Mouse (Mus musculus) heart, adult 2 months (tissue): ENCODE measurements around the gene Eml6. TPM values are rescaled to one million over a fixed set of nuclear protein-coding genes. Genes with fewer than 3 reads are reported as not detected.

Experiments
- DNase-seq, 2 experiments: peaks; one replicate each; pipeline ENCODE4 v3.0.0; 2021
- H3K27ac ChIP-seq: fragments of 200-600 bp; 2 replicates; pipeline ENCODE4 v1.8.1; 2022
- H3K27me3 ChIP-seq: fragments of 200-500 bp; 2 replicates; pipeline ENCODE4 v1.6.1; 2012; ENCODE audit warnings: mild to moderate bottlenecking, low read length, inconsistent platforms, mixed read lengths; ENCODE audit not compliant: control insufficient read depth, insufficient read depth
- H3K36me3 ChIP-seq: fragments of 200-500 bp; 2 replicates; pipeline ENCODE4 v1.6.1; 2012; ENCODE audit warnings: low read length, inconsistent platforms; ENCODE audit not compliant: control insufficient read depth, insufficient read depth
- H3K4me1 ChIP-seq: fragments of 200-500 bp; 2 replicates; pipeline ENCODE4 v1.6.1; 2011; ENCODE audit warnings: low read length; ENCODE audit not compliant: control insufficient read depth, insufficient read depth
- H3K4me3 ChIP-seq: fragments of 200-600 bp; 2 replicates; pipeline ENCODE4 v1.8.1; 2022
- H3K79me2 ChIP-seq: fragments of 200-500 bp; replicated peaks from 2 replicates; pipeline ENCODE4 v1.6.1; 2012; ENCODE audit warnings: mild to moderate bottlenecking, inconsistent platforms, low read length, moderate library complexity, mixed read lengths; ENCODE audit not compliant: control insufficient read depth, insufficient read depth
- H3K9ac ChIP-seq: fragments of 200-500 bp; 2 replicates; pipeline ENCODE4 v1.6.1; 2012; ENCODE audit warnings: low read depth, mild to moderate bottlenecking, control low read depth, inconsistent platforms, low read length, mixed read lengths
- CTCF ChIP-seq: fragments of 200-600 bp; IDR thresholded peaks from 2 replicates; pipeline ENCODE4 v1.8.1; 2022; ENCODE audit warnings: antibody characterized with exemption, mild to moderate bottlenecking, moderate library complexity
- EP300 ChIP-seq: fragments of 200-500 bp; IDR thresholded peaks from 2 replicates; pipeline ENCODE4 v1.6.1; 2011; ENCODE audit warnings: low read depth, low read length, control low read depth; ENCODE audit not compliant: insufficient read depth
- POLR2A ChIP-seq: fragments of 200-500 bp; IDR thresholded peaks from 2 replicates; pipeline ENCODE4 v1.6.1; 2011; ENCODE audit warnings: mild to moderate bottlenecking, low read depth, low read length, control low read depth; ENCODE audit not compliant: insufficient read depth
- WGBS: fragments of 180-500 bp; shearing (Covaris S2); methylation state at CpG from one replicate; pipeline ENCODE4 v1.1.7; 2018; 5-methylcytosine and 5-hydroxymethylcytosine counted together
- intact Hi-C: fragments of 180-260 bp; cut with DNase I; formaldehyde crosslinking; loops from one replicate; pipeline ENCODE4 v1.15.1; 2025
- polyA plus RNA-seq: library from polyadenylated mRNA; depleted of rRNA; stranded (reverse); fragments of >200 nt; gene quantifications from 2 replicates; pipeline ENCODE4 v1.2.3, GENCODE M21; 2012
- total RNA-seq, 2 experiments: library from RNA; stranded (reverse); gene quantifications; 2 replicates each; pipeline ENCODE4 v1.2.3; 2021

Eml6 gene
- total and polyA plus RNA-seq, 3 experiments: 2.0 to 2.2 (median 2.1) TPM

DNA sequence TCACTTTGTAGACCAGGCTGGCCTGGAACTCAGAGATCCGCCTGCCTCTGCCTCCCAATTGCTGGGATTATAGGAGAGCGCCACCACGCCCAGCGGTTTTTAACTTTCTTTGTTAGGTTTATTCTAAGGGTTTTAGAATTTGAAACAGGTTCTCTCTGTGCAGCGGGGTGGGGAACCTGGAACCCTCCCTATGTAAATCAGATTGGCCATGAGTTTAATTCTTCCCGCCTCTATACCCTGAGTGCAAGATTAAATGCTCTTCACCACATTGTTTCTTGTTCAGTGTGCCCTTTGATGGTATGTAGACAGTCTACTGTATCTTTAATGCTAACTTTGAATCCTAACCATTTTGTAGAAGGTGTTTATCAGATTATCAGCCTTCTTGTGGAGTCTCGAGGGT is 311.7 kb downstream of the Eml6 start:
- Histone ChIP-seq H3K27me3 (no peaks in the 10 kb centered on the region), H3K4me3 (no peak overlapping the region), H3K4me1 (peaks cover 3% of the 10 kb centered on the region), H3K9ac (no peak overlapping the region), H3K79me2 (peaks cover 1% of the 10 kb centered on the region), H3K27ac (no peak overlapping the region), H3K36me3 (peaks cover 5% of the 10 kb centered on the region; the same call in 1 of the 2 replicates)
- 89% methylated on average over 7 of the region's 7 CpGs for WGBS
- TF ChIP-seq POLR2A (no peak), EP300 (no peak), CTCF (no peak)
- no peak for DNase-seq
- intact Hi-C loops: loop anchor here (2.0 to 10.0 kb wide), 3 partner anchors 137 to 941 kb away; no protein-coding TSS in a partner anchor

DNA sequence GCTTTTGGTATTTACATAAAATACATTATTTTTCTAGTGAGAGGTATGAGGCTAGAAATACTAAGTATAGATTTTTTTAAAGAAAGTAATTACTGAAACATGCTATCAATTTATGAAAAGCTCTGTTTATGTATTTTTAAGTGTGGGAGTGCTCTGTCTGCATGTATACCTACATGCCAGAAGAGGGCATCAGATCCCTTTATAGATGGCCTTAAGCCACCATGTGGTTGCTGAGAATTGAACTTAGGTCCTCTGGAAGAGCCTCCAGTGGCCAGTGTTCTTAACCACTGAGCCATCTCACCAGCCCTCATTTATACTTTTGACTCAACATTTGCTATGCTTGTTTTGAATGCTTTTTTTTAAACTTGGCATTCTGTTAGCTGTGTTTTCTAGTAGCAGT is 316.3 kb downstream of the Eml6 start:
- peaks cover 12% of the 10 kb centered on the region for H3K36me3 ChIP-seq
- H3K9ac ChIP-seq: no peak overlapping the region
- peaks cover 1% of the 10 kb centered on the region; the same call in 1 of the 2 replicates for H3K79me2 ChIP-seq
- no peak for TF ChIP-seq POLR2A
- peak; percentile 63 for TF ChIP-seq CTCF
- TF ChIP-seq EP300: no peak
- no peaks in the 10 kb centered on the region for H3K27me3 ChIP-seq
- no peak overlapping the region for H3K27ac ChIP-seq
- intact Hi-C loops: no loop called here
- peaks cover under 1% of the 10 kb centered on the region for H3K4me1 ChIP-seq
- DNase-seq: no peak
- H3K4me3 ChIP-seq: no peak overlapping the region

DNA sequence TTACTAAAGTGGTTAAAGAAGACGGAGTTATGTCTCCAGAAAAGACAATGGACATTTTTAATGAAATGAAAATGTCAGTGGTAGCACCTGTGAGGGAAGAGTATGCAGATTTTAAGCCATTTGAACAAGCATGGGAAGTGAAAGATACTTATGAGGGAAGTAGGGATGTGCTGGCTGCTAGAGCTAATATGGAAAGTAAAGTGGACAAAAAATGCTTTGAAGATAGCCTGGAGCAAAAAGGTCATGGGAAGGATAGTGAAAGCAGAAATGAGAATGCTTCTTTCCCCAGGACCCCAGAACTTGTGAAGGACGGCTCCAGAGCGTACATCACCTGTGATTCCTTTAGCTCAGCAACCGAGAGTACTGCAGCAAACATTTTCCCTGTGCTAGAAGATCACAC is 319.0 kb downstream of the Eml6 start:
- Histone ChIP-seq H3K4me1 (peaks cover 8% of the 10 kb centered on the region), H3K27ac (no peak overlapping the region), H3K27me3 (no peaks in the 10 kb centered on the region), H3K79me2 (peaks cover 3% of the 10 kb centered on the region; the same call in 1 of the 2 replicates), H3K9ac (no peak overlapping the region), H3K4me3 (no peak overlapping the region), H3K36me3 (peaks cover 16% of the 10 kb centered on the region)
- WGBS: 79% methylated on average over 4 of the region's 4 CpGs
- TF ChIP-seq POLR2A (no peak), CTCF (no peak), EP300 (no peak)
- DNase-seq: no peak
- intact Hi-C loops: no loop called here

DNA sequence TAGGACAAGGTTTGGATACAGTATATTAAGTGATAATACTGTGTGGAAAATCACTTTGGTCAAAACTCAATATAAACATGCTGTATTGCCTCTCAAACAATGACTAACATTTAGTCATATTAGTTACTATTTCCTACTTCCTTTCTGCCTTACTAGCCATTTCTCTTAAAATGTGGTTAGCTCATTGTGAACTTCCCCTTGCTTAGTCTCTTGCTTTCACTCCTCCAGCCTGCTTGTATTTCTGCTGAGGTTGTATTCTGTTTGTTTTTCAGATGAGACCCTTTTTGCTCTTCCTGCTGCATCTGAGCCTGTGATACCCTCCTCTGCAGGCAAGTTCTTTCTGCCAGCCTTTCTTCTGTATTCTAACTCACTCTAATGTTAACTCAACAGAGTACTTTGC is 320.6 kb downstream of the Eml6 start:
- Histone ChIP-seq H3K36me3 (peaks cover 16% of the 10 kb centered on the region), H3K9ac (no peak overlapping the region), H3K79me2 (peaks cover 2% of the 10 kb centered on the region; the same call in 1 of the 2 replicates), H3K4me3 (no peak overlapping the region), H3K27me3 (no peaks in the 10 kb centered on the region), H3K4me1 (peaks cover 8% of the 10 kb centered on the region), H3K27ac (no peak overlapping the region)
- no peak for DNase-seq
- intact Hi-C loops: no loop called here
- TF ChIP-seq CTCF: no peak
- TF ChIP-seq POLR2A: no peak
- no peak for TF ChIP-seq EP300

DNA sequence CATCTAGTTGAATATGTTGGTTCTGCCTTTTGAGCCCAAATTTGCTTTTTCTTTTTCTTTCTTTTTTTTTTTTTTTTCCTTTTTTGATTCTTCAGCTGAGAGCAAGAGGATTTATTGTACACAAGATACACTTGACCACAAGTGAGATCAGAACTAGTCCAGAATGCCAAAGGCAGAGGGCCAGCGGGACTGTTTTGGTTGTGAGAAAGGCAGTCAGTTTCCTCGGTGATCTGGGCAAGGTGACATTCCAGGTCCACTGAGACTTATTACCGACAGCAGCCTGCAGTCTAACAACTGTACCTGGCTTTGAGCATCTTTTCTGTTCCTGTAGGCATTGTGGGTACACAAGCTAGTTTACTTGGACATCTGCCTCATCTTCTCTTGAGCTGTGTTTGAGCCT is 323.1 kb downstream of the Eml6 start:
- peak; percentile 43 for DNase-seq
- intact Hi-C loops: no loop called here
- no peak overlapping the region for H3K27ac ChIP-seq
- peaks cover 16% of the 10 kb centered on the region for H3K36me3 ChIP-seq
- H3K27me3 ChIP-seq: no peaks in the 10 kb centered on the region
- no peak overlapping the region for H3K9ac ChIP-seq
- H3K4me1 ChIP-seq: peaks cover 8% of the 10 kb centered on the region
- 46% methylated on average over 3 of the region's 3 CpGs for WGBS
- TF ChIP-seq EP300: no peak
- no peak for TF ChIP-seq POLR2A
- TF ChIP-seq CTCF: no peak
- peaks cover 2% of the 10 kb centered on the region; the same call in 1 of the 2 replicates for H3K79me2 ChIP-seq
- no peak overlapping the region for H3K4me3 ChIP-seq

DNA sequence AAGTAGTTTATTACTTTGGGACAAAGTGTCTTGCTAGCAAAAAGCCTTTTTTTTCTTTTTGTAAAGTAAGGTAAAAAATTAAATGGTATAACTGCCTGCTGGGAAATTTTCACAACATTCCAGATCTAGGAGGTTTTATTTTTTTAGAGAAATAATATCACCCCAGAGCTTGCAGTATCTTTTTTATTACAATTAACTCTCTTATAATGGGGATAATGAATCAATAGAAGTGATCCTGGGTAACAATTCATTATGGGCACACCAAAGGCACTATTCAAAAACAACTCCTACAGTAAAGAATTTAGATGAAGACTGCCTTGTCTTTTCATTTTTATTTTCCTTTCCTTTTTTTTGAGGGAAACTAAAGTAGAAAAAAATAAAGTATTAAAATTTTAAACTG is 331.1 kb downstream of the Eml6 start:
- Histone ChIP-seq H3K9ac (no peak overlapping the region), H3K4me3 (peak overlapping the region; percentile 83; the same call in 1 of the 2 replicates), H3K79me2 (no peaks in the 10 kb centered on the region), H3K27ac (no peak overlapping the region; the same call in 1 of the 2 replicates), H3K4me1 (peaks cover 3% of the 10 kb centered on the region), H3K36me3 (peaks cover 2% of the 10 kb centered on the region), H3K27me3 (no peaks in the 10 kb centered on the region)
- intact Hi-C loops: loop anchor here (1.0 to 10.0 kb wide), 4 partner anchors 117 to 427 kb away; partner anchors contain the start of genes Ccdc88a and Rps27a
- TF ChIP-seq EP300 (no peak), POLR2A (no peak), CTCF (no peak)
- DNase-seq: no peak
